Mouse (Mus musculus) neural tube, embryonic 14.5 days (tissue): ENCODE data around the gene Mxd4. TPM values are rescaled to one million over a fixed set of nuclear protein-coding genes. Genes with fewer than 3 reads are reported as not detected.

ENCODE experiments used
- ATAC-seq: fragments of 200-750 bp; cut with Nextera tagmentation; 2 replicates; pipeline ENCODE4 v1.8.0; 2017; ENCODE audit warnings: low read depth, mild to moderate bottlenecking, moderate TSS enrichment, moderate library complexity
- H3K27ac ChIP-seq: fragments of 300-500 bp; sonication (generic); 2 replicates; pipeline ENCODE4 v1.5.1; 2014; ENCODE audit warnings: low read depth, mild to moderate bottlenecking, control low read depth, low read length, moderate library complexity, mixed read lengths
- H3K27me3 ChIP-seq: fragments of 300-500 bp; sonication (generic); 2 replicates; pipeline ENCODE4 v1.6.1; 2014; ENCODE audit warnings: low read length; ENCODE audit not compliant: control insufficient read depth, insufficient read depth
- H3K36me3 ChIP-seq: fragments of 300-500 bp; sonication (generic); 2 replicates; pipeline ENCODE4 v1.6.1; 2014; ENCODE audit warnings: low read length, mixed read lengths; ENCODE audit not compliant: control insufficient read depth, insufficient read depth
- H3K4me1 ChIP-seq: fragments of 300-500 bp; sonication (generic); 2 replicates; pipeline ENCODE4 v1.6.1; 2014; ENCODE audit warnings: low read length; ENCODE audit not compliant: control insufficient read depth, insufficient read depth
- H3K4me2 ChIP-seq: fragments of 300-500 bp; sonication (generic); 2 replicates; pipeline ENCODE4 v1.6.1; 2014; ENCODE audit warnings: mild to moderate bottlenecking, low read depth, low read length, control low read depth
- H3K4me3 ChIP-seq: fragments of 300-500 bp; sonication (generic); 2 replicates; pipeline ENCODE4 v1.5.1; 2014; ENCODE audit warnings: low read depth, low read length, control low read depth, mixed read lengths
- H3K9ac ChIP-seq: fragments of 300-500 bp; sonication (generic); replicated peaks from 2 replicates; pipeline ENCODE4 v1.6.1; 2014; ENCODE audit warnings: low read depth, mild to moderate bottlenecking, control low read depth, low read length, mixed read lengths
- H3K9me3 ChIP-seq: fragments of 300-500 bp; sonication (generic); 2 replicates; pipeline ENCODE4 v1.6.1; 2016; ENCODE audit warnings: low read length; ENCODE audit not compliant: control insufficient read depth
- WGBS: fragments of 180-500 bp; shearing (Covaris S2); extraction: QIAGEN DNeasy Blood & Tissue Kit; methylation state at CpG from one replicate; pipeline ENCODE4 v1.1.7; 2014; 5-methylcytosine and 5-hydroxymethylcytosine counted together
- polyA plus RNA-seq: library from polyadenylated mRNA; unstranded; fragments of >200 nt; fragmentation: Nextera tagmentation; extraction: Ambion mirVana; gene quantifications from 2 replicates; pipeline ENCODE4 v1.2.1, GENCODE M21; 2014

The Mxd4 gene
- 26.7 and 36.2 TPM in 2 replicates for polyA plus RNA-seq

DNA sequence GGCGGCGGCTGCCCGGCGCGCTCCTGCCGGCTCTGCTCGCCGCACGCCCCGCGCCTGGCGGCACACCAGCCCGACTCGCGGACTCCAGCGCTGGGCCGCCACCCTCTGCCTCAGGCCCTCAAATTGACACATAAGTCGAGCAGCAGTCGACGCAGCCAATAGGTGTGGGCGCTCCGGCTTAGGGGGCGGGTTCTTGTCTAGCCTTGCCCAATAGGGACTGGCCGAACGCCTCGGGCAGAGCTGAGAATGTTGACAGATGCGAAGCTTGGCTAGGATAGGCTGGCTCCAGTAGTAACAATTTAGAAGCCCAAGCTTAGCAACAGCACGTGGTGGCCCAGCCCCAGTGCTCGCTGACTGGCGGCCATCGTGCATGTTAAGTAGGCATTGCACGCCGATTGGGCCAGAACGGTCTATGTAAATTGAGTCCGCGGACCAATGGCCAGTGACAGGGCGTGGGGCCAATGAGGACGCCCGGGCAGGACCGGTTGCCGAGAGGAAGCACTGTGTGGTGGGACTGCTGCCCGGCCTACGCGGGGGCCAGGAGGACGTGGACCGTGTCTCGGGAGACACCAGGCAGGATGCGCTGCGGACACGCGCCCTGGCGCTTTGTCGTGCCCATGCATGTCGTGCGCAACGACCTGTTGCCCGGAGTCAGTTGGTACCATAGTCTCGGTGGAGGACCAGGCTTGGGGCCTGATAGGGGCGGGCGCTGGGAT, at the start of gene Mxd4:
Gene Mxd4, minus strand, starts transcription at position 120 of the 716 bp plus-strand sequence.
- Histone ChIP-seq H3K4me2 (peak within 1 kb of the TSS; percentile 79), H3K27me3 (no peaks in the 10 kb centered on the region), H3K9me3 (no peaks in the 10 kb centered on the region), H3K36me3 (peaks cover 4% of the 10 kb centered on the region; the same call in 1 of the 2 replicates), H3K9ac (peak within 1 kb of the TSS; percentile 90), H3K4me3 (peak within 1 kb of the TSS; percentile 94), H3K27ac (peak within 1 kb of the TSS; percentile 87), H3K4me1 (peaks cover 30% of the 10 kb centered on the region)
- peak; percentile 99 for ATAC-seq
- under 1% methylated on average over 59 of the region's 60 CpGs for WGBS

DNA sequence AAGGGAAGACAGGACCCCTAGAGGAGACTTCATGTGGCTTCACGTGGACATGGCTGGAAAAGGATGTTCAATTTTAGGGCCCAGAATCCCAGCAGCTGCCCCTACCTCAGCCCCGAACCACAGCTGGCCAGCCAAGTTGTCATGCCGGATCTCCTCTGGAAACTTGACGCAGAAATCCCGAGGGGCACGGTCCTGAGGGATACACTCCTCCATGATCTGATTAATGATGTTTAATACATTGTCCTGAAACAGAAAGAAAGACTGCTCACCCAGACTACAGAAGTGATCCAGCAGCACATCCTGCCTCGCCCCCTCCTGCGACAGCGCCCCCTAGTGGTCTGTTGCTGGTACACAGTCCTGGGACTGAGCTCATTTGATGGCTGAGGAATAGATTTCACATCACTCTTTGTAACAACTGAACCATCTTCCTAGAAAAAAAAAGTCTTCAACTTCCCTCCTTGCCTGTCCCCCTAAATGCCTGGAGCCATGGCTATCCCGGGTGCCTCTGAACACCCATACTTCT, 48.4 kb upstream of the Mxd4 start:
- no peaks in the 10 kb centered on the region for H3K27me3 ChIP-seq
- H3K4me3 ChIP-seq, result no peak overlapping the region
- WGBS, result 54% methylated on average over 10 of the region's 10 CpGs
- no peak overlapping the region for H3K27ac ChIP-seq
- no peaks in the 10 kb centered on the region for H3K9me3 ChIP-seq
- no peaks in the 10 kb centered on the region for H3K4me1 ChIP-seq
- no peak overlapping the region for H3K4me2 ChIP-seq
- ATAC-seq, result no peak
- no peak overlapping the region for H3K9ac ChIP-seq
- no peaks in the 10 kb centered on the region for H3K36me3 ChIP-seq

DNA sequence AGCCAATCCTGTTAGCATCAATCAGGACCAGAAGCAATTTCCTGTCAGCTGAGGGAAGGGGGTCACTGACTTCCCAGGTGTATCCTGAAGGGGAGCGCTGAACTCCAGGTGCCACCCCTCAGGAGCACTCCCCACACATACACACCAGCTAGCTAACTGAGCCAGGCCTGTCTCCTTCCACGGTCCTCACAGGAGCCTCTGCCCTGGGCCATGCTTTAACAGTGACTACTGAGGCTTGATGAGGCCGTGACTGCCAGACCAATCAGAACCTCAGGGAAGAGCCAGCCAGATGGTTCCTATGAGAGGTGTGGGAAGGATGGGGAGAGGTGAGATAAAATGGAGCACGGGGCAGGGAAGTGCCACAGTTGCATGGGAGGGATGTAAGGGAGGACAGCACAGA, 47.5 kb upstream of the Mxd4 start:
- no peaks in the 10 kb centered on the region for H3K9me3 ChIP-seq
- H3K27me3 ChIP-seq, result no peaks in the 10 kb centered on the region
- H3K9ac ChIP-seq, result no peak overlapping the region
- WGBS, result 87% methylated on average over 4 of the region's 4 CpGs
- no peaks in the 10 kb centered on the region for H3K36me3 ChIP-seq
- no peak for ATAC-seq
- H3K4me2 ChIP-seq, result no peak overlapping the region
- no peaks in the 10 kb centered on the region for H3K4me1 ChIP-seq
- H3K27ac ChIP-seq, result no peak overlapping the region
- H3K4me3 ChIP-seq, result no peak overlapping the region

DNA sequence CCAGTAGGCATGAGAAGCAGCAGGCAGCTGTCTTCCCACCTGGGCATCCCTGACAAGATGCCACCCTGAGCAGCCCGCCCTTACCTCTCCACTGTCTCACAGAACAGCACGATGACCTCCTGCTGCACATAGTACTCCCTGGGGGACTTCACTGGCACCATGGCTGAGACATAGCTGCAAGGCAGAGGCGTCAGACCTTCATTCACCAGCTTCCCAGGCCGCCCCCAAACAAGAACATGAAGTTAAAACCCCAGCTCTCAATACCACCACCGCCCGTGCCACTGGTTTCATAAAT, 45.6 kb upstream of the Mxd4 start:
- H3K36me3 ChIP-seq, result no peaks in the 10 kb centered on the region
- 81% methylated on average over 6 of the region's 6 CpGs for WGBS
- no peaks in the 10 kb centered on the region for H3K9me3 ChIP-seq
- no peak overlapping the region for H3K9ac ChIP-seq
- H3K27ac ChIP-seq, result no peak overlapping the region
- no peak overlapping the region for H3K4me3 ChIP-seq
- H3K4me1 ChIP-seq, result no peaks in the 10 kb centered on the region
- no peak overlapping the region for H3K4me2 ChIP-seq
- H3K27me3 ChIP-seq, result no peaks in the 10 kb centered on the region
- no peak for ATAC-seq

DNA sequence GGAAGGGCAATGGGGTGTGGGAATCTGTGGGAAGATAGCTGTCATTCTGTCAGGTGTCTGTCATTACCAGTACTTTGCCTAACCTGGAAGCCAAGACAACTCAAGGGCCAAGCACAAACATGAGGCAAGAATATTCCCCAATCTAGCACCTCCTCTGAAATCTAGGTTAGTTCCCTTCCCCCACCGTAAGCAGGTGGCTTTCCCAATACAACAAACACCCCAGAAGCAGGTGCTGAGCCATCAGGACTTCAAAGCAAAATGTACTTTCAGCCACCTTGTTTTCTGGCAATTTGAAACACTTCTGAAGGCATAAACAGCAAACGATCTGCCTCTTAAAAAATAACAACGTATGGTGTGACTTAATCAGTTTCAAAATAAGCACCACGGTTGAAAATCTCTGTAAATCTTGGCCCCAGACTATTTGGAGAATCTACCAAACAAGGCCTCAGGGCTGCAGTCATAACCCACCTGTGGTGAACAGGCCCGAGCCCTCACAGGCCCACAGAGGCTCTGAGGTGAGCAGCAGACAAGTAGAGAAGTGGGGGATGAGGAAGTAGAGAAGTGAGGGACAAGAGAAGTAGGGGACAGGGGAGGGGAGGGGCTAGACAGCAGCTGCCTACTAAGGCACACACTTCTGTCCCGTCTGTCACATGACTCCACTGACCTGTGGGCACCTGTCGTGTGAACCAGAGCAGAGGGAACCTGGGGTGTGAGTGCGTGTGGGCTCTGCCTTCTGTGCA, 45.1 kb upstream of the Mxd4 start:
- no peaks in the 10 kb centered on the region for H3K27me3 ChIP-seq
- no peak overlapping the region for H3K4me3 ChIP-seq
- no peaks in the 10 kb centered on the region for H3K9me3 ChIP-seq
- H3K9ac ChIP-seq, result no peak overlapping the region
- no peak overlapping the region for H3K27ac ChIP-seq
- ATAC-seq, result no peak
- H3K4me2 ChIP-seq, result no peak overlapping the region
- H3K4me1 ChIP-seq, result no peaks in the 10 kb centered on the region
- H3K36me3 ChIP-seq, result no peaks in the 10 kb centered on the region
- 78% methylated on average over 8 of the region's 8 CpGs for WGBS

DNA sequence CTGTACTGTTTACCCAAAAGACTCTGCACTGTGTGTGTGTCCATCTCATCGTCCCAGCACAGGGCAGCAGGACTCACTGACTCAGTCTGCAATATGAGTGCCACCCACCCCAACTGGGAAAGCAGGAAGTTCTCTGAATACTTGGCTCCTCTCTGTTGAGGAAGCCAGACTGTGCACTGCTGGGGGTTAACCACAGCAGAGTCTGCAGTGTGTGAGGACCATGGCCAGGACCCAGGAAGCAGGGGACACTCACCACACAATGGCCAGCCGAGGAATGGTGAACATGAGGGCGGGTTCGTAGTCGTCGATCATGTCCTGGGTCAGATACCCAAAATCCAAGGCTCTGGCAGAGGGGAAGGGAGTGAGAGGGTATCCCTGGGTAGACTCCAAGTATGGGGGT, 44.4 kb upstream of the Mxd4 start:
- ATAC-seq, result no peak
- Histone ChIP-seq H3K4me1 (no peaks in the 10 kb centered on the region), H3K9ac (no peak overlapping the region), H3K4me2 (no peak overlapping the region), H3K27ac (no peak overlapping the region), H3K27me3 (no peaks in the 10 kb centered on the region), H3K4me3 (no peak overlapping the region), H3K9me3 (no peaks in the 10 kb centered on the region), H3K36me3 (no peaks in the 10 kb centered on the region)
- WGBS, result 93% methylated on average over 6 of the region's 6 CpGs

DNA sequence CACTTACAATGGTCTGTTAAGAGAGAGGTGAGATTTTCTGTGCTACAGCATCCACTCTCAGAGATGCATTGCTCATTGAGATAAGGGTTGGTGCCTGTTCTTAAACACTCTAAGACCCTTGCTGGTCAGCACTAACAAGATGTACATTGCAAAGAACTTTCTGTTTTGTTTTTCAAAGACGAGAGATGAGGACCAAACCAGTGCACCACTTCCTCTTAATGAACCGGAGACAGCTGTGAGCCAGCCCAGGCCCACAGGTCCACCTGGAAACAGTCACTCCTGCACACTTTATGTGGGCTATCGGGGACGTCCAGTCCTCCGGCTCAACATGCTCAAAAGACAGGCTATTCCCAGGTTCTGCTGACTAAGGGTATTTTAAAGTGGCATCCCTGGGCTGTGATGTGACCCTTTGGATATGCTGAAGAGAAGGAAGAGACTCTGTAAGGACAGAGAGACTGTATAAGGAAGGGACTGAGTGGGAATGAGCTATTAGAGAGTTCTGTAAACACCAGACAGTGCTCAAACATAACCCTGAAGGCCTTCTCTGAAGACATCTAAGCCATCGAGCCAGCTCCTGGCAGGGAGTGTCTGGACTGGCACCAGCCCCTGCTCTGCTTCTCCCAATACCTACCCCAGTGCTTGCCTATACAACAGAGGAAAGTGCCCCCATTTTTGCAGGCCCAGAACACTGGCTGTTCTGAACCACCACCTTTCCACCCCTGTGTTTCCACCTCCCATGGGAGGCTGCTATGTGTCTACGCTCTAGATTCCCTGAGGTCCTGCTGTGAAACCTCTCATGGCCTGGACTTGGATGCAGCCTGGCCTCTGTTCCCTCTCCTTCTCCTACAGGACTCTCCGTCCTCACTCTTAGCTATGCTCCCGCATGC, 43.3 kb upstream of the Mxd4 start:
- Histone ChIP-seq H3K4me2 (no peak overlapping the region), H3K4me1 (no peaks in the 10 kb centered on the region), H3K36me3 (no peaks in the 10 kb centered on the region), H3K27ac (no peak overlapping the region), H3K9ac (no peak overlapping the region), H3K27me3 (no peaks in the 10 kb centered on the region), H3K9me3 (no peaks in the 10 kb centered on the region), H3K4me3 (no peak overlapping the region)
- 85% methylated on average over 9 of the region's 9 CpGs for WGBS
- ATAC-seq, result no peak

DNA sequence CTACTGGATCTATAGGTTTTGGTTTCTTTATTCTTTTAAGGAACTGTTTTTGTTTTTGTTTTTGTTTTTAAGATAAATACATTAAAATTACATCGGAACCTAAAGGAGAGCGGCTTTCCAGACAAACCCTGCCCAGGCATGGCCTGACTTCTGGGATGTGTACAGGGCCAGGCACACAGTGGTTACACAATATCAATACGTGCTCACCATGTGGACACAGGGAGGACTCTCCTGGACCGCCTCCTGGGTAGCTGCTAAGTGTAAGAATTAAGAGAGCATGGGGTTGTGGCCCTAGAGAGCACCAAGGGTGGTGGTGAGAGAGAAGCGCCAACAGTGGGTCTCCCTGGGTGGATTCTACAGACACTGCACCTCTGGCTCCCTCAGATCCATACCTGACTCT, 42.0 kb upstream of the Mxd4 start:
- no peaks in the 10 kb centered on the region for H3K27me3 ChIP-seq
- no peak overlapping the region for H3K27ac ChIP-seq
- H3K9me3 ChIP-seq, result no peaks in the 10 kb centered on the region
- no peak overlapping the region for H3K9ac ChIP-seq
- H3K36me3 ChIP-seq, result no peaks in the 10 kb centered on the region
- no peaks in the 10 kb centered on the region for H3K4me1 ChIP-seq
- WGBS, result 96% methylated on average over 5 of the region's 5 CpGs
- no peak overlapping the region for H3K4me2 ChIP-seq
- H3K4me3 ChIP-seq, result no peak overlapping the region
- ATAC-seq, result no peak
